Mouse (Mus musculus) cerebellum, adult 2 months (tissue): ENCODE measurements around the gene Ugt1a2. TPM values are rescaled to one million over a fixed set of nuclear protein-coding genes. Genes with fewer than 3 reads are reported as not detected.

Source experiments
- DNase-seq, 2 experiments: peaks; one replicate each; pipeline ENCODE4 v3.0.0; 2021
- H3K27ac ChIP-seq: fragments of 200-500 bp; 2 replicates; pipeline ENCODE4 v1.5.1; 2012; ENCODE audit warnings: low read length, control low read depth, inconsistent platforms; ENCODE audit not compliant: insufficient read depth
- H3K27me3 ChIP-seq: fragments of 200-500 bp; 2 replicates; pipeline ENCODE4 v1.6.1; 2012; ENCODE audit warnings: inconsistent platforms, mild to moderate bottlenecking, low read length, moderate library complexity; ENCODE audit not compliant: control insufficient read depth, insufficient read depth
- H3K4me1 ChIP-seq: fragments of 200-500 bp; 2 replicates; pipeline ENCODE4 v1.6.1; 2011; ENCODE audit warnings: low read length; ENCODE audit not compliant: control insufficient read depth, insufficient read depth
- H3K4me3 ChIP-seq: fragments of 200-500 bp; replicated peaks from 2 replicates; pipeline ENCODE3; 2011; ENCODE audit warnings: mild to moderate bottlenecking, low read depth, low read length, control low read depth; ENCODE audit not compliant: insufficient read depth
- CTCF ChIP-seq: fragments of 200-500 bp; IDR thresholded peaks from 2 replicates; pipeline ENCODE4 v1.5.1; 2011; ENCODE audit warnings: low read depth, mild to moderate bottlenecking, control low read depth, low read length, moderate library complexity, borderline replicate concordance; ENCODE audit not compliant: insufficient read depth
- POLR2A ChIP-seq: fragments of 200-500 bp; IDR thresholded peaks from 2 replicates; pipeline ENCODE4 v1.6.1; 2011; ENCODE audit warnings: low read length, control low read depth, borderline replicate concordance; ENCODE audit not compliant: insufficient read depth
- WGBS: fragments of 180-500 bp; shearing (Covaris S2); methylation state at CpG from one replicate; pipeline ENCODE4 v1.1.7; 2018; 5-methylcytosine and 5-hydroxymethylcytosine counted together
- polyA plus RNA-seq: library from polyadenylated mRNA; depleted of rRNA; stranded (reverse); fragments of >200 nt; gene quantifications from 2 replicates; pipeline ENCODE4 v1.2.3, GENCODE M21; 2012

Ugt1a2 gene
- polyA plus RNA-seq, 1 experiment = not detected

- Histone ChIP-seq H3K4me1 (no peaks in the 10 kb centered on the region), H3K27ac (no peak overlapping the region), H3K27me3 (no peaks in the 10 kb centered on the region), H3K4me3 (no peak overlapping the region)
- no peak for TF ChIP-seq POLR2A
- no peak for DNase-seq
- WGBS = 65% methylated on average over 14 of the region's 14 CpGs
Observed at GRCm38 (mm10) chr1:88233421-88234247, 33.2 kb downstream of the Ugt1a2 start.

GRCm38 (mm10) chr1:88234248-88234610 lies 33.8 kb downstream of the Ugt1a2 start:
- no peak for TF ChIP-seq POLR2A
- no peak for TF ChIP-seq CTCF
- DNase-seq = no peak
- Histone ChIP-seq H3K27ac (no peak overlapping the region), H3K27me3 (no peaks in the 10 kb centered on the region), H3K4me1 (no peaks in the 10 kb centered on the region), H3K4me3 (no peak overlapping the region)
- WGBS = 57% methylated on average over 4 of the region's 4 CpGs

DNA sequence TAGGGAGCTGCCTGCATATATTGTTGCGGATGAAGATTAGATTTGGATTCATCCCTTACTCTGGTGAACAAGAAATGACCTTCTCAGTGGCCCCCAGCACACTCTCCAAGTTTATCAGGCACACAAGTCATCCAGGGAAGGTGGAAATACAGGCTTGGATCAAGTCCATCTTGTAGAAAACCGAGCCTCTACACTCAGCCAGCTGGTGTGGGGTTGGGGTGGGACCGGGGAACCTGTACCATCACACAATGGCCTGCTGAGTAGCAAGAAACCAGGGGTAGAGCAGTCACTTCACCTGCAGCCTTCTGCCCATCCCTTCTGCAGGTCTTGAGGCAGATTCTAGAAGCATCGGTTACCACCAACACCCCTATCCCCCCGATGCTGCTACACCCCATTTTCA lies 34.2 kb downstream of the Ugt1a2 start:
- no peaks in the 10 kb centered on the region for H3K27me3 ChIP-seq
- 39% methylated on average over 5 of the region's 5 CpGs for WGBS

DNA sequence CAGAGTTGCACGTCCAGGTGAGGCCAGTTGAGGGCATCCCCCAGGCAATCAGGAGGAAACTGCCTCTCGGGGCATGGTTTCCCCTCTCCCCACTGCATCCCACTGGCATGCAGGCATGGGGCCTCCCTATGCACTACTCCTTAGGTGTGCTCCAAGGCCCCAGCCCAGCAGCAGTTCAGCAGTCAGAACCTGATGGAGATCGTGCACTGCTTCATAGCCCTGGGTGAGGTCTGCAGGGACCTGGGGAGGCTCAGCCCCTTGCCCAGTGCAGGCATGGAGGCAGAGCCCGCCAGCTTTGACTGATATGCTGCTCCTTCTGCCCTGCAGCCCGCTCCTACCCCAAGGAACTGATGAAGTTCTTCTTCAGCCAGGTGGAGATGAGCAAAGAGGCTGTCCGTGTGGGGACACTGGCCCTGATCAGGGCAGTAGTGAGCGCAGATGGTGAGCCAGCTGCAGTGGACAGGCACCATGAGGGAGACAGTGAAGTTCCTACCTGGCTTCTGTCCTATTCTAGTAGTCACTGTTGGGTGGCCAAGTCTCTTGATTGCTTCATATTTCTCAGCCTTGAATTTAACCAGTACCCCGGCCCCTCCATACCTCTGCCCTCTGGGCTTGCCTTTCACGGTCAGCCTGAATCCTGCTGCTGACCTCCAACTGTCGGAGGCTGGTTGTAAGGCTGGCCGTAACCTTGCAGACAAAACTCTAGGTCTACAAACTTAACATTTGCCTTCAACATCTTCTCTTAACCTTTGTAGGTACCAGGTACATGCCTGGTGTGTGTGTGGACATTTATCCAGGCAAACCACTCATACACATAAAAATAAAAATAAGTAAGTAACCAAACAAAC lies 34.9 kb downstream of the Ugt1a2 start:
- no peak overlapping the region for H3K27ac ChIP-seq
- no peaks in the 10 kb centered on the region for H3K4me1 ChIP-seq
- no peaks in the 10 kb centered on the region for H3K27me3 ChIP-seq
- TF ChIP-seq POLR2A (no peak), CTCF (no peak)
- WGBS = 59% methylated on average over 11 of the region's 11 CpGs
- no peak for DNase-seq
- H3K4me3 ChIP-seq = no peak overlapping the region

More for the DNA sequence above, 34.2 kb downstream of the Ugt1a2 start:
- Histone ChIP-seq H3K4me3 (no peak overlapping the region), H3K4me1 (no peaks in the 10 kb centered on the region), H3K27ac (no peak overlapping the region)
- TF ChIP-seq CTCF (no peak), POLR2A (no peak)
- DNase-seq = no peak

DNA sequence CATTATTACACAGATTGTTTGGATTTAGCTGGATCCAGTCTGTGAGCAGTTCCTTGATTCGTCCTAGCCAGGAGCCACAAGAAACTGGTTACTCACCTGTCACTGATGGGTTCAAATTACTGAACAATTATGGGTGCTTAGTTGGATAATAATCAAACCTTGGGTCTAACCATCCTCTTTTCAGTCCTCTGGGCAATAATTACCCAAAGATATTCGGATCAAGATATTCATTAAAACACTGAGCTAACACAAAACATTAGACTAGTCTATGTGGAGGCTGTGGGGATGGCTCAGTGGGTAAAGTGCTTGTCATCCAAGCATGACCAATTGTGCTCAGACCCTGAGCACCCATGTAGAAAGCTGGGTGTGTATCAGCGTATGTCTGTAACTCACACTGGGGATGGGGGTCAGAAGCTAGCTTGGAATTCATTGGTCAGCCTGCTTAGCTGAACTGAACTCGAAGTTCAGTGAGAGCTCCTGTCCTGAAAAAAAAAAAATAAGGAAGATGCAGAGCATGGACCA lies 35.6 kb downstream of the Ugt1a2 start:
- WGBS = 49% methylated on average over 4 of the region's 4 CpGs
- H3K4me1 ChIP-seq = no peaks in the 10 kb centered on the region
- no peak overlapping the region for H3K4me3 ChIP-seq
- no peak for DNase-seq
- no peaks in the 10 kb centered on the region for H3K27me3 ChIP-seq
- no peak overlapping the region for H3K27ac ChIP-seq
- TF ChIP-seq POLR2A (no peak), CTCF (no peak)

DNA sequence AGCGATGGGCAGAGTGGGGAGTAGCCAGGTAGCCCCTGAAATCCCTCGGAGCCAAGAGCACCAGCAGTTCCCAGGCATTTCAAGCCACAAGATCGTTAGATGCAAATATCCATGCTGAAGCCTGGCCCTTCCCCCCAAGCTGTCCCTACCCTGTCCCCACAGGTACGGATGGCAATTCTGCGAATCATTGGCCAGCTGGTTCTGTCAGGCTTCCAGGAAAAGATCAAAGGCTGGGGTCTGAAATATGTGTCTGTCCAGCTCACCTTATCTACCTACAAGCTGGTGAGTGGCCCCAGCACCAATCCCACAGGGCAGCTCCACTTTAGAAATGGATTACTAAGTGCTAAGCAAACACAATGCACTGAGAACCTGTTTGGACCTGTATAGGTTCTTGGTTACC lies 36.9 kb downstream of the Ugt1a2 start:
- Histone ChIP-seq H3K4me3 (no peak overlapping the region), H3K4me1 (no peaks in the 10 kb centered on the region), H3K27ac (no peak overlapping the region), H3K27me3 (no peaks in the 10 kb centered on the region)
- no peak for DNase-seq
- 72% methylated on average over 5 of the region's 5 CpGs for WGBS
- no peak for TF ChIP-seq POLR2A
- TF ChIP-seq CTCF = no peak

DNA sequence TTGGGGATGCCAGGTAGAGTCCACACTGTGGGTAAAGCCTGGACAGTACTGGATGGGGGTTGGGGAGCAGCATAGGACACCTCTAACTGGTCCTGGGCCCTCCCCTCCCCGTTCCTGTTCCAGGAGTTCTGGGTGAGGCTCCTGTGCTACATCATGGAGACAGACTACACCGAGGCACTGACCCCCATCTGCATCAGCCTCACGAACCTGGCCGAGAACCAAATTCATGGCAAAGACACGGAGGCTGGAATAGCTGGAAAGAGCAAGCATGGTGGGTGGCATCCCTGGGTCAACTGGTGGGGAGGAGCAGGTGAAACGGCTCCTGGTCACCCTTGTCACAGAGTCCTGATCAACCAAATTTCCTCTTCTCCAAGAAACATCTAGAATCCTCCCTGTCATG lies 38.4 kb downstream of the Ugt1a2 start:
- WGBS = 63% methylated on average over 6 of the region's 6 CpGs
- H3K27me3 ChIP-seq = no peaks in the 10 kb centered on the region

More for the DNA sequence above, 38.4 kb downstream of the Ugt1a2 start:
- TF ChIP-seq CTCF (no peak), POLR2A (no peak)
- H3K4me3 ChIP-seq = no peak overlapping the region
- no peak for DNase-seq
- H3K27ac ChIP-seq = no peak overlapping the region
- H3K4me1 ChIP-seq = no peaks in the 10 kb centered on the region
